Mouse (Mus musculus): Measurements from ENCODE around the gene Pygo2. TPM values are rescaled to one million over a fixed set of nuclear protein-coding genes. Genes with fewer than 3 reads are reported as not detected.

Pygo2 gene
- polyA plus RNA-seq, 1 experiment from 2014 or later, result 55.8 TPM

Other genes starting within 250 kb of the Pygo2 start
- gene Fam189b, start 247.1 kb upstream of the Pygo2 start, polyA plus RNA-seq (2014; fragmentation: Nextera tagmentation; extraction: Ambion mirVana), result 15.3 and 19.4 TPM in 2 replicates
- 34.6 TPM in 2 replicates for gene Gba, start 227.3 kb upstream of the Pygo2 start, polyA plus RNA-seq (2014; fragmentation: Nextera tagmentation; extraction: Ambion mirVana)
- gene Thbs3, start 215.0 kb upstream of the Pygo2 start, polyA plus RNA-seq (2014; fragmentation: Nextera tagmentation; extraction: Ambion mirVana), result 24.4 and 26.0 TPM in 2 replicates
- 208 and 225 TPM in 2 replicates for gene Mtx1, start 203.1 kb upstream of the Pygo2 start, polyA plus RNA-seq (2014; fragmentation: Nextera tagmentation; extraction: Ambion mirVana)
- 0.90 and 1.3 TPM in 2 replicates for gene Muc1, start 201.2 kb upstream of the Pygo2 start, polyA plus RNA-seq (2014; fragmentation: Nextera tagmentation; extraction: Ambion mirVana)
- gene Krtcap2, start 184.2 kb upstream of the Pygo2 start, polyA plus RNA-seq (2014; fragmentation: Nextera tagmentation; extraction: Ambion mirVana), result 287 and 288 TPM in 2 replicates
- gene Trim46, start 183.9 kb upstream of the Pygo2 start, polyA plus RNA-seq (2014; fragmentation: Nextera tagmentation; extraction: Ambion mirVana), result 3.0 and 4.5 TPM in 2 replicates
- gene Dpm3, start 170.9 kb upstream of the Pygo2 start, polyA plus RNA-seq (2014; fragmentation: Nextera tagmentation; extraction: Ambion mirVana), result 82.4 and 87.9 TPM in 2 replicates
- gene Slc50a1, start 159.6 kb upstream of the Pygo2 start, polyA plus RNA-seq (2014; fragmentation: Nextera tagmentation; extraction: Ambion mirVana), result 39.8 and 45.7 TPM in 2 replicates
- gene Efna1, start 149.1 kb upstream of the Pygo2 start, polyA plus RNA-seq (2014; fragmentation: Nextera tagmentation; extraction: Ambion mirVana), result 26.9 and 30.2 TPM in 2 replicates
- 6.6 and 8.3 TPM in 2 replicates for gene Efna3, start 107.2 kb upstream of the Pygo2 start, polyA plus RNA-seq (2014; fragmentation: Nextera tagmentation; extraction: Ambion mirVana)
- 39.1 and 39.5 TPM in 2 replicates for gene Efna4, start 92.2 kb upstream of the Pygo2 start, polyA plus RNA-seq (2014; fragmentation: Nextera tagmentation; extraction: Ambion mirVana)
- gene Adam15, start 80.2 kb upstream of the Pygo2 start, polyA plus RNA-seq (2014; fragmentation: Nextera tagmentation; extraction: Ambion mirVana), result 17.8 and 17.9 TPM in 2 replicates
- gene Dcst2, start 68.2 kb upstream of the Pygo2 start, polyA plus RNA-seq (2014; fragmentation: Nextera tagmentation; extraction: Ambion mirVana), result 0.32 TPM in 1 of 2 replicates, not detected in the other
- 0.21 TPM in 1 of 2 replicates, not detected in the other for gene Dcst1, start 65.0 kb upstream of the Pygo2 start, polyA plus RNA-seq (2014; fragmentation: Nextera tagmentation; extraction: Ambion mirVana)
- gene Zbtb7b, start 35.4 kb upstream of the Pygo2 start, polyA plus RNA-seq (2014; fragmentation: Nextera tagmentation; extraction: Ambion mirVana), result 0.49 and 1.1 TPM in 2 replicates
- 0.80 TPM in 1 of 2 replicates, not detected in the other for gene Lenep, start 27.4 kb upstream of the Pygo2 start, polyA plus RNA-seq (2014; fragmentation: Nextera tagmentation; extraction: Ambion mirVana)
- 23.8 and 24.4 TPM in 2 replicates for gene Flad1, start 18.3 kb upstream of the Pygo2 start, polyA plus RNA-seq (2014; fragmentation: Nextera tagmentation; extraction: Ambion mirVana)
- 648 and 668 TPM in 2 replicates for gene Cks1b, start 11.8 kb upstream of the Pygo2 start, polyA plus RNA-seq (2014; fragmentation: Nextera tagmentation; extraction: Ambion mirVana)
- 43.6 and 53.0 TPM in 2 replicates for gene Shc1, start 11.8 kb upstream of the Pygo2 start, polyA plus RNA-seq (2014; fragmentation: Nextera tagmentation; extraction: Ambion mirVana)
- gene Pbxip1, start 6.5 kb downstream of the Pygo2 start, polyA plus RNA-seq (2014; fragmentation: Nextera tagmentation; extraction: Ambion mirVana), result 9.1 and 10.8 TPM in 2 replicates
- 57.3 and 58.9 TPM in 2 replicates for gene Pmvk, start 24.3 kb downstream of the Pygo2 start, polyA plus RNA-seq (2014; fragmentation: Nextera tagmentation; extraction: Ambion mirVana)
- gene Kcnn3, start 90.0 kb downstream of the Pygo2 start, polyA plus RNA-seq (2014; fragmentation: Nextera tagmentation; extraction: Ambion mirVana), result 0.91 and 1.1 TPM in 2 replicates

All from embryonic facial prominence, embryonic 11.5 days (tissue).